Mouse (Mus musculus) megakaryocyte, embryonic 14.5 days (primary cell): ENCODE results near the gene Endod1. TPM values are rescaled to one million over a fixed set of nuclear protein-coding genes. Genes with fewer than 3 reads are reported as not detected.

Experiments used
- H3K27me3 ChIP-seq: replicated peaks from 2 replicates; pipeline ENCODE3; 2012; ENCODE audit warnings: inconsistent platforms
- H3K36me3 ChIP-seq: replicated peaks from 2 replicates; pipeline ENCODE3; 2012; ENCODE audit warnings: low read length, inconsistent platforms, mixed read lengths
- H3K4me1 ChIP-seq: 2 replicates; pipeline ENCODE4 v1.6.1; 2012; ENCODE audit warnings: inconsistent platforms
- H3K4me3 ChIP-seq: replicated peaks from 2 replicates; pipeline ENCODE3; 2012; ENCODE audit warnings: moderate library complexity, mild to moderate bottlenecking, inconsistent platforms
- H3K9me3 ChIP-seq: 2 replicates; pipeline ENCODE4 v1.6.1; 2012; ENCODE audit warnings: inconsistent platforms
- FLI1 ChIP-seq: IDR thresholded peaks from 2 replicates; pipeline ENCODE4 v1.6.1; 2012; ENCODE audit warnings: low read length, inconsistent platforms, mixed read lengths
- GATA1 ChIP-seq: IDR thresholded peaks from 3 replicates; pipeline ENCODE4 v1.6.1; 2012; ENCODE audit warnings: mixed read lengths, low read length, inconsistent platforms, borderline replicate concordance
- polyA plus RNA-seq: library from polyadenylated mRNA; stranded (reverse); fragments of >175 nt; gene quantifications from 2 replicates; pipeline ENCODE4 v1.2.3, GENCODE M21; 2012; ENCODE audit warnings: low replicate concordance; ENCODE audit not compliant: insufficient read depth

The Endod1 gene
- polyA plus RNA-seq, 1 experiment = 34.6 TPM

GRCm38 (mm10) chr9:14396096-14396495 is 14.8 kb upstream of the Endod1 start:
- H3K27me3 ChIP-seq = peaks cover 7% of the 10 kb centered on the region
- TF ChIP-seq GATA1 = no peak
- no peak for TF ChIP-seq FLI1
- no peaks in the 10 kb centered on the region for H3K36me3 ChIP-seq
- H3K9me3 ChIP-seq = no peaks in the 10 kb centered on the region
- H3K4me3 ChIP-seq = no peak overlapping the region
- H3K4me1 ChIP-seq = peaks cover 17% of the 10 kb centered on the region

- Histone ChIP-seq H3K4me1 (peaks cover 17% of the 10 kb centered on the region), H3K9me3 (no peaks in the 10 kb centered on the region), H3K4me3 (no peak overlapping the region), H3K36me3 (no peaks in the 10 kb centered on the region), H3K27me3 (peaks cover 7% of the 10 kb centered on the region)
- TF ChIP-seq FLI1 (no peak), GATA1 (no peak)
These were observed 13.8 kb upstream of the Endod1 start for GRCm38 (mm10) chr9:14394956-14395561.

GRCm38 (mm10) chr9:14391841-14392318 is 10.6 kb upstream of the Endod1 start:
- Histone ChIP-seq H3K4me1 (peaks cover 17% of the 10 kb centered on the region), H3K9me3 (peaks cover 5% of the 10 kb centered on the region; the same call in 1 of the 2 replicates), H3K27me3 (no peaks in the 10 kb centered on the region), H3K36me3 (no peaks in the 10 kb centered on the region), H3K4me3 (no peak overlapping the region)
- TF ChIP-seq FLI1 (no peak), GATA1 (no peak)

GRCm38 (mm10) chr9:14391286-14391685 is 10.0 kb upstream of the Endod1 start:
- Histone ChIP-seq H3K9me3 (peaks cover 5% of the 10 kb centered on the region; the same call in 1 of the 2 replicates), H3K4me3 (no peak overlapping the region), H3K36me3 (no peaks in the 10 kb centered on the region)

GRCm38 (mm10) chr9:14390278-14390677 is 9.0 kb upstream of the Endod1 start:
- peaks cover 16% of the 10 kb centered on the region for H3K4me1 ChIP-seq
- peaks cover 5% of the 10 kb centered on the region; the same call in 1 of the 2 replicates for H3K9me3 ChIP-seq
- no peaks in the 10 kb centered on the region for H3K36me3 ChIP-seq
- no peaks in the 10 kb centered on the region for H3K27me3 ChIP-seq
- no peak overlapping the region for H3K4me3 ChIP-seq
- TF ChIP-seq FLI1 (no peak), GATA1 (no peak)

More at GRCm38 (mm10) chr9:14391286-14391685, 10.0 kb upstream of the Endod1 start:
- TF ChIP-seq FLI1 (no peak), GATA1 (no peak)
- Histone ChIP-seq H3K4me1 (peaks cover 17% of the 10 kb centered on the region), H3K27me3 (no peaks in the 10 kb centered on the region)

- peaks cover 11% of the 10 kb centered on the region for H3K4me1 ChIP-seq
- H3K9me3 ChIP-seq = peaks cover 5% of the 10 kb centered on the region; the same call in 1 of the 2 replicates
- H3K4me3 ChIP-seq = no peak overlapping the region
- no peaks in the 10 kb centered on the region for H3K27me3 ChIP-seq
- H3K36me3 ChIP-seq = no peaks in the 10 kb centered on the region
- TF ChIP-seq GATA1 (no peak), FLI1 (no peak)
These were observed 7.8 kb upstream of the Endod1 start for GRCm38 (mm10) chr9:14389050-14389621.

- Histone ChIP-seq H3K4me3 (no peak overlapping the region), H3K27me3 (no peaks in the 10 kb centered on the region), H3K36me3 (no peaks in the 10 kb centered on the region), H3K9me3 (peaks cover 5% of the 10 kb centered on the region; the same call in 1 of the 2 replicates), H3K4me1 (peaks cover 20% of the 10 kb centered on the region)
- no peak for TF ChIP-seq FLI1
- TF ChIP-seq GATA1 = no peak
These were observed 6.7 kb upstream of the Endod1 start for GRCm38 (mm10) chr9:14388001-14388400.

- TF ChIP-seq FLI1 = no peak
- no peak for TF ChIP-seq GATA1
- Histone ChIP-seq H3K4me1 (peaks cover 29% of the 10 kb centered on the region), H3K9me3 (peaks cover 5% of the 10 kb centered on the region; the same call in 1 of the 2 replicates), H3K36me3 (no peaks in the 10 kb centered on the region), H3K27me3 (no peaks in the 10 kb centered on the region), H3K4me3 (no peak overlapping the region)
These were observed 5.5 kb upstream of the Endod1 start for GRCm38 (mm10) chr9:14386831-14387230.

GRCm38 (mm10) chr9:14385665-14386064 is 4.4 kb upstream of the Endod1 start:
- TF ChIP-seq GATA1 (no peak), FLI1 (no peak)
- Histone ChIP-seq H3K4me3 (no peak overlapping the region), H3K4me1 (peaks cover 29% of the 10 kb centered on the region)

GRCm38 (mm10) chr9:14383186-14383920 is 2.0 kb upstream of the Endod1 start:
- Histone ChIP-seq H3K27me3 (no peaks in the 10 kb centered on the region), H3K4me3 (no peak overlapping the region), H3K9me3 (peaks cover 5% of the 10 kb centered on the region; the same call in 1 of the 2 replicates), H3K4me1 (peaks cover 51% of the 10 kb centered on the region), H3K36me3 (no peaks in the 10 kb centered on the region)
- no peak for TF ChIP-seq FLI1
- TF ChIP-seq GATA1 = no peak

More at GRCm38 (mm10) chr9:14385665-14386064, 4.4 kb upstream of the Endod1 start:
- no peaks in the 10 kb centered on the region for H3K27me3 ChIP-seq
- peaks cover 5% of the 10 kb centered on the region; the same call in 1 of the 2 replicates for H3K9me3 ChIP-seq
- H3K36me3 ChIP-seq = no peaks in the 10 kb centered on the region
